Mouse (Mus musculus) kidney, embryonic 15.5 days (tissue): ENCODE data around the gene Mmp17. TPM values are rescaled to one million over a fixed set of nuclear protein-coding genes. Genes with fewer than 3 reads are reported as not detected.

Experiments used
- polyA plus RNA-seq: library from polyadenylated mRNA; unstranded; fragments of >200 nt; fragmentation: Nextera tagmentation; extraction: Ambion mirVana; gene quantifications from 2 replicates; pipeline ENCODE4 v1.2.1, GENCODE M21; 2015

Gene Mmp17
- polyA plus RNA-seq, 1 experiment from 2014 or later, result 4.1 TPM

Other genes with a start within 250 kb of the Mmp17 start
- 45.6 and 46.3 TPM in 2 replicates for gene Sfswap, start 82.9 kb upstream of the Mmp17 start, polyA plus RNA-seq
- gene Zfp11, start 85.9 kb downstream of the Mmp17 start, polyA plus RNA-seq, result 5.2 and 5.6 TPM in 2 replicates
- not detected in 2 replicates for gene Sept14, start 124.3 kb downstream of the Mmp17 start, polyA plus RNA-seq
- gene Mrps17, start 131.3 kb downstream of the Mmp17 start, polyA plus RNA-seq, result 198 and 199 TPM in 2 replicates
- 141 and 144 TPM in 2 replicates for gene Nipsnap2, start 140.9 kb downstream of the Mmp17 start, polyA plus RNA-seq
- gene Psph, start 203.3 kb downstream of the Mmp17 start, polyA plus RNA-seq, result 59.8 and 62.4 TPM in 2 replicates